Mouse (Mus musculus) embryonic facial prominence, embryonic 12.5 days (tissue): ENCODE measurements around the gene Capn7. TPM values are rescaled to one million over a fixed set of nuclear protein-coding genes. Genes with fewer than 3 reads are reported as not detected.

Experiments used
- ATAC-seq: fragments of 200-750 bp; cut with Nextera tagmentation; 2 replicates; pipeline ENCODE4 v1.8.0; 2017; ENCODE audit not compliant: insufficient number of reproducible peaks, insufficient read depth, low FRiP score, low TSS enrichment
- H3K27ac ChIP-seq: fragments of 300-500 bp; sonication (generic); 2 replicates; pipeline ENCODE4 v1.5.1; 2016; ENCODE audit warnings: mild to moderate bottlenecking
- H3K27me3 ChIP-seq: fragments of 300-500 bp; sonication (generic); 2 replicates; pipeline ENCODE4 v1.6.1; 2016; ENCODE audit warnings: mild to moderate bottlenecking, moderate library complexity
- H3K36me3 ChIP-seq: fragments of 300-500 bp; sonication (generic); 2 replicates; pipeline ENCODE4 v1.6.1; 2016; ENCODE audit warnings: mild to moderate bottlenecking
- H3K4me1 ChIP-seq: fragments of 300-500 bp; sonication (generic); 2 replicates; pipeline ENCODE4 v1.6.1; 2016
- H3K4me2 ChIP-seq: fragments of 300-500 bp; sonication (generic); replicated peaks from 2 replicates; pipeline ENCODE4 v1.6.1; 2016; ENCODE audit warnings: mild to moderate bottlenecking, moderate library complexity
- H3K4me3 ChIP-seq: fragments of 300-500 bp; sonication (generic); 2 replicates; pipeline ENCODE4 v1.5.1; 2016; ENCODE audit warnings: mild to moderate bottlenecking
- H3K9ac ChIP-seq: fragments of 300-500 bp; sonication (generic); 2 replicates; pipeline ENCODE4 v1.6.1; 2016; ENCODE audit warnings: mild to moderate bottlenecking, moderate library complexity
- H3K9me3 ChIP-seq: fragments of 300-500 bp; sonication (generic); 2 replicates; pipeline ENCODE4 v1.6.1; 2016; ENCODE audit warnings: mild to moderate bottlenecking, moderate library complexity
- WGBS: fragments of 180-500 bp; shearing (Covaris S2); methylation state at CpG from one replicate; pipeline ENCODE4 v1.1.7; 2016; 5-methylcytosine and 5-hydroxymethylcytosine counted together
- polyA plus RNA-seq: library from polyadenylated mRNA; unstranded; fragments of >200 nt; fragmentation: Nextera tagmentation; extraction: Ambion mirVana; gene quantifications from 2 replicates; pipeline ENCODE4 v1.2.1, GENCODE M21; 2016

The Capn7 gene
- polyA plus RNA-seq, 1 experiment from 2014 or later, result 43.6 TPM

GRCm38 (mm10) chr14:31416835-31417549 lies 80.6 kb downstream of the Capn7 start:
- no peak overlapping the region for H3K27ac ChIP-seq
- 74% methylated on average over 16 of the region's 16 CpGs for WGBS
- H3K9ac ChIP-seq, result no peak overlapping the region
- no peak for ATAC-seq
- no peak overlapping the region for H3K4me2 ChIP-seq
- peaks cover 6% of the 10 kb centered on the region; the same call in 1 of the 2 replicates for H3K36me3 ChIP-seq
- no peaks in the 10 kb centered on the region for H3K27me3 ChIP-seq
- H3K9me3 ChIP-seq, result no peaks in the 10 kb centered on the region
- H3K4me1 ChIP-seq, result peaks cover 20% of the 10 kb centered on the region
- no peak overlapping the region for H3K4me3 ChIP-seq

DNA sequence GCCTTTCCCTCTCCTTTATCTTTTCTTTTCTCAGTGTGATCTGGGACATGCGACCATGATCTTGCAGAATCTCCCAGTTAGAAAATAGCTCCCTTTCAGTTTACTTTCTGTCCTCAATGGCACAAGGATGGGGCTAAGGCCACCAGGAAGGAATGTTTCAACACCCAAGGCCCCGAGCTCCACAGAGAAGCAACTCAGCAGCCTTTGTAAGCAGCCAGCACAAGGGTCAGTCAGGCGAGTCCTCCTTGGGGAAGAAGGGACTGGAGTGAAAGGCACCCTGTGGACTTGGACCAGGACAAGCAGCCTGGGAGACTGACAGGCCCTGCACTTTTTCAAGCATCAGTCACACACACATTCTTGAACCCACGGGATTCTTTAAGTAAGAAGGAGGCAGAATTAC lies 82.8 kb downstream of the Capn7 start:
- Histone ChIP-seq H3K9me3 (no peaks in the 10 kb centered on the region), H3K4me1 (peaks cover 5% of the 10 kb centered on the region), H3K4me3 (no peak overlapping the region), H3K27ac (peak overlapping the region; percentile 55), H3K27me3 (no peaks in the 10 kb centered on the region), H3K36me3 (peaks cover 6% of the 10 kb centered on the region; the same call in 1 of the 2 replicates), H3K9ac (no peak overlapping the region), H3K4me2 (no peak overlapping the region)
- no peak for ATAC-seq
- WGBS, result 40% methylated on average over 4 of the region's 4 CpGs

GRCm38 (mm10) chr14:31420135-31420534 lies 83.7 kb downstream of the Capn7 start:
- Histone ChIP-seq H3K9me3 (no peaks in the 10 kb centered on the region), H3K27ac (no peak overlapping the region), H3K9ac (no peak overlapping the region), H3K36me3 (peaks cover 6% of the 10 kb centered on the region; the same call in 1 of the 2 replicates), H3K27me3 (no peaks in the 10 kb centered on the region), H3K4me1 (no peaks in the 10 kb centered on the region), H3K4me3 (no peak overlapping the region), H3K4me2 (no peak overlapping the region)
- WGBS, result 89% methylated on average over 8 of the region's 8 CpGs
- ATAC-seq, result no peak

DNA sequence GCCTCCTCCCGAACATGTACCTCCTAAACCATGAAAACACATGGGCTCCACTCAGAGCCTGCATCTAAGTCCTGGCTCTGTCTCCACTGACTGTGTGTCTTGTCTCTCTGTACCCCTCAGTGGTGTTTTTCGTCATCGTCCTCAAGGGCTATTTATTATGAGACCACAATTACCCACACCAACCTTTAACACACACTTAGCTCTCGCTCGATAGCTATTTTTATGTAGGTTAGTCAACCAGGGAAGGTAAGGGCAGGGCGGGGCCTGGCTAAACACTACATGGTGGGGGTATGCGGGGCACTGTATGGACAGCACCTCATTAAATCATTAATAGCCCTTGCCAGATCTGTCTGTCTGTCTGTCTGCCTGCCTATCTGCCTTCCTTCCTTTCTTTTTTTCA lies 84.1 kb downstream of the Capn7 start:
- Histone ChIP-seq H3K4me1 (no peaks in the 10 kb centered on the region), H3K36me3 (peaks cover 6% of the 10 kb centered on the region; the same call in 1 of the 2 replicates), H3K9ac (no peak overlapping the region), H3K27me3 (no peaks in the 10 kb centered on the region), H3K9me3 (no peaks in the 10 kb centered on the region), H3K4me2 (no peak overlapping the region), H3K4me3 (no peak overlapping the region), H3K27ac (no peak overlapping the region)
- ATAC-seq, result no peak
- WGBS, result 93% methylated on average over 7 of the region's 7 CpGs

DNA sequence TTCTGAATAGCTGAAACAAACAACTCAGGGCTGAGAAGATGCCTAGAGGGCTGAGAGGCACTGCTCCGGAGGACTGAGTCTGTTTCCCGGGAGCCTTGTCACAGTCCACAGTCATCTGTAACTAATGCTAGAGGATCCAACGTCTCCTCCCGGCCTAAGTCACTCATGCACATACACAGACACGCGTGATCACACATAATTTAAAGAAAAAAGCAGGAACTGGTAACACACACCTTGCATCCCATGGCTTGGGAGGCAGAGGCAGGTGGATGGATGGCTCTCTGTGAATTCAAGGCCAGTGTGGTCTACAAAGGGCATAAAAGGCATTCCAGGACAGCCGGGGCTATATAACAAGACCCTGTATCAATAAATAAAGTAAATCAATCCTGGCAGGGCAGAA lies 84.5 kb downstream of the Capn7 start:
- Histone ChIP-seq H3K4me2 (no peak overlapping the region), H3K27ac (no peak overlapping the region), H3K4me1 (no peaks in the 10 kb centered on the region), H3K36me3 (peaks cover 9% of the 10 kb centered on the region), H3K9ac (no peak overlapping the region), H3K27me3 (no peaks in the 10 kb centered on the region), H3K9me3 (no peaks in the 10 kb centered on the region; the same call in 1 of the 2 replicates), H3K4me3 (no peak overlapping the region)
- no peak for ATAC-seq
- WGBS, result 72% methylated on average over 7 of the region's 7 CpGs

Other genes with a start within 250 kb of the Capn7 start
- gene Smim4, start 207.7 kb upstream of the Capn7 start, polyA plus RNA-seq, result 59.1 and 64.8 TPM in 2 replicates
- 455 and 459 TPM in 2 replicates for gene Nt5dc2, start 205.6 kb upstream of the Capn7 start, polyA plus RNA-seq
- gene Stab1, start 168.0 kb upstream of the Capn7 start, polyA plus RNA-seq, result 28.4 and 29.6 TPM in 2 replicates
- 67.1 and 90.7 TPM in 2 replicates for gene Tnnc1, start 128.3 kb upstream of the Capn7 start, polyA plus RNA-seq
- gene Nisch, start 119.7 kb upstream of the Capn7 start, polyA plus RNA-seq, result 503 and 527 TPM in 2 replicates
- 1.1 and 1.2 TPM in 2 replicates for gene Sema3g, start 118.8 kb upstream of the Capn7 start, polyA plus RNA-seq
- gene Phf7, start 85.3 kb upstream of the Capn7 start, polyA plus RNA-seq, result 13.1 and 13.6 TPM in 2 replicates
- 101 and 104 TPM in 2 replicates for gene Bap1, start 85.2 kb upstream of the Capn7 start, polyA plus RNA-seq
- gene Dnah1, start 12.7 kb upstream of the Capn7 start, polyA plus RNA-seq, result 8.4 and 8.6 TPM in 2 replicates
- 34.7 and 36.3 TPM in 2 replicates for gene Sh3bp5, start 99.4 kb downstream of the Capn7 start, polyA plus RNA-seq
- 27.7 and 28.0 TPM in 2 replicates for gene Eaf1, start 157.8 kb downstream of the Capn7 start, polyA plus RNA-seq
- gene Mettl6, start 158.4 kb downstream of the Capn7 start, polyA plus RNA-seq, result 85.6 and 87.2 TPM in 2 replicates